Mouse (Mus musculus): ENCODE data around the gene Olfr1135. TPM values are rescaled to one million over a fixed set of nuclear protein-coding genes. Genes with fewer than 3 reads are reported as not detected.

Gene Olfr1135
- polyA plus RNA-seq, 1 experiment from 2014 or later: not detected

Other genes starting within 250 kb of the Olfr1135 start
- gene Olfr1124, start 243.4 kb downstream of the Olfr1135 start, polyA plus RNA-seq (2014; fragmentation: Nextera tagmentation; extraction: Ambion mirVana): not detected in 2 replicates
- not detected in 2 replicates for gene Olfr1126, start 219.7 kb downstream of the Olfr1135 start, polyA plus RNA-seq (2014; fragmentation: Nextera tagmentation; extraction: Ambion mirVana)
- gene Pramel7, start 176.6 kb downstream of the Olfr1135 start, polyA plus RNA-seq (2014; fragmentation: Nextera tagmentation; extraction: Ambion mirVana): not detected in 2 replicates
- not detected in 2 replicates for gene Pramel6, start 167.1 kb downstream of the Olfr1135 start, polyA plus RNA-seq (2014; fragmentation: Nextera tagmentation; extraction: Ambion mirVana)
- not detected in 2 replicates for gene Olfr153, start 141.9 kb downstream of the Olfr1135 start, polyA plus RNA-seq (2014; fragmentation: Nextera tagmentation; extraction: Ambion mirVana)
- not detected in 2 replicates for gene Olfr1128, start 128.1 kb downstream of the Olfr1135 start, polyA plus RNA-seq (2014; fragmentation: Nextera tagmentation; extraction: Ambion mirVana)
- gene Olfr1129, start 99.8 kb downstream of the Olfr1135 start, polyA plus RNA-seq (2014; fragmentation: Nextera tagmentation; extraction: Ambion mirVana): not detected in 2 replicates
- gene Olfr1130, start 67.5 kb downstream of the Olfr1135 start, polyA plus RNA-seq (2014; fragmentation: Nextera tagmentation; extraction: Ambion mirVana): not detected in 2 replicates
- gene Olfr1131, start 46.6 kb downstream of the Olfr1135 start, polyA plus RNA-seq (2014; fragmentation: Nextera tagmentation; extraction: Ambion mirVana): not detected in 2 replicates
- not detected in 2 replicates for gene Olfr1132, start 36.1 kb downstream of the Olfr1135 start, polyA plus RNA-seq (2014; fragmentation: Nextera tagmentation; extraction: Ambion mirVana)
- gene Olfr1133, start 26.3 kb downstream of the Olfr1135 start, polyA plus RNA-seq (2014; fragmentation: Nextera tagmentation; extraction: Ambion mirVana): not detected in 2 replicates
- not detected in 2 replicates for gene Olfr1134, start 15.2 kb downstream of the Olfr1135 start, polyA plus RNA-seq (2014; fragmentation: Nextera tagmentation; extraction: Ambion mirVana)
- not detected in 2 replicates for gene Olfr1136, start 20.3 kb upstream of the Olfr1135 start, polyA plus RNA-seq (2014; fragmentation: Nextera tagmentation; extraction: Ambion mirVana)
- gene Olfr1137, start 39.5 kb upstream of the Olfr1135 start, polyA plus RNA-seq (2014; fragmentation: Nextera tagmentation; extraction: Ambion mirVana): not detected in 2 replicates
- not detected in 2 replicates for gene Olfr1138, start 66.3 kb upstream of the Olfr1135 start, polyA plus RNA-seq (2014; fragmentation: Nextera tagmentation; extraction: Ambion mirVana)
- not detected in 2 replicates for gene Olfr1140, start 70.1 kb upstream of the Olfr1135 start, polyA plus RNA-seq (2014; fragmentation: Nextera tagmentation; extraction: Ambion mirVana)
- not detected in 2 replicates for gene Olfr1141, start 80.3 kb upstream of the Olfr1135 start, polyA plus RNA-seq (2014; fragmentation: Nextera tagmentation; extraction: Ambion mirVana)
- not detected in 2 replicates for gene Olfr152, start 105.8 kb upstream of the Olfr1135 start, polyA plus RNA-seq (2014; fragmentation: Nextera tagmentation; extraction: Ambion mirVana)
- not detected in 2 replicates for gene Olfr1143, start 126.9 kb upstream of the Olfr1135 start, polyA plus RNA-seq (2014; fragmentation: Nextera tagmentation; extraction: Ambion mirVana)
- not detected in 2 replicates for gene Olfr1145, start 136.2 kb upstream of the Olfr1135 start, polyA plus RNA-seq (2014; fragmentation: Nextera tagmentation; extraction: Ambion mirVana)
- not detected in 2 replicates for gene Olfr1148, start 156.9 kb upstream of the Olfr1135 start, polyA plus RNA-seq (2014; fragmentation: Nextera tagmentation; extraction: Ambion mirVana)
- not detected in 2 replicates for gene Olfr1150-ps1, start 170.3 kb upstream of the Olfr1135 start, polyA plus RNA-seq (2014; fragmentation: Nextera tagmentation; extraction: Ambion mirVana)
- not detected in 2 replicates for gene Olfr1151, start 182.2 kb upstream of the Olfr1135 start, polyA plus RNA-seq (2014; fragmentation: Nextera tagmentation; extraction: Ambion mirVana)
- 0.01 TPM in 1 of 2 replicates, not detected in the other for gene Olfr1152, start 192.8 kb upstream of the Olfr1135 start, polyA plus RNA-seq (2014; fragmentation: Nextera tagmentation; extraction: Ambion mirVana)
- not detected in 2 replicates for gene Olfr1153, start 221.3 kb upstream of the Olfr1135 start, polyA plus RNA-seq (2014; fragmentation: Nextera tagmentation; extraction: Ambion mirVana)
- gene Olfr1154, start 231.5 kb upstream of the Olfr1135 start, polyA plus RNA-seq (2014; fragmentation: Nextera tagmentation; extraction: Ambion mirVana): not detected in 2 replicates